Mouse (Mus musculus): ENCODE results near the gene Tbc1d14.

GRCm38 (mm10) chr5:36505235-36505634 lies 87.8 kb downstream of the Tbc1d14 start:
- no peak for TF ChIP-seq POLR2A (IDR thresholded peaks at IDR 0.05; ENCODE audit: low read depth, low read length)
- no peak for TF ChIP-seq CTCF (conservative IDR thresholded peaks at IDR 0.05; ENCODE audit: insufficient read depth, insufficient read length, low read depth, low read length)
